Comparison of ENCODE assay signal across 8 mouse cellular contexts in genomic region chr9:34485759-34486431, GRCm38 (mm10). TPM values are rescaled to one million over a fixed set of nuclear protein-coding genes. Genes with fewer than 3 reads are reported as not detected.
A peak's percentile ranks its signal among the peaks of the same experiment; 100 is the strongest.
DNase-seq lines count a peak whose midpoint lies in the region; TF ChIP-seq lines count a peak whose summit lies in the region.

TSS of gene Kirrel3 (plus strand) at chr9:34485894.

- H3K27ac ChIP-seq in left cerebral cortex, adult 2 months = peak within 1 kb of the TSS; percentile 92

- peak within 1 kb of the TSS; percentile 73 for H3K4me3 ChIP-seq in left cerebral cortex, adult 2 months

- DNase-seq in adrenal gland, adult 18-20 months (ENCODE audit: low spot score in 2 of 2) = peak; percentile 50 to 51
- DNase-seq in cerebellum, postnatal 4 days (ENCODE audit: low spot score in 2 of 2) = peak; percentile 64 to 75
- DNase-seq in frontal cortex, postnatal 36 days (ENCODE audit: low spot score in 2 of 2) = peak; percentile 82 to 86
- peak; percentile 1 for DNase-seq in induced T-regulatory cell, adult 2 months (ENCODE audit: low read depth)
- peak; percentile 79 to 82 for DNase-seq in left cerebral cortex, adult 2 months (ENCODE audit: extremely low spot score in 1 of 2, low spot score in 2 of 2)
- peak; percentile 66 for DNase-seq in lung, postnatal 36 days
- DNase-seq in right cerebral cortex, postnatal 10 days (ENCODE audit: low spot score in 2 of 2) = peak; percentile 85 to 87
- no peak for DNase-seq in thymus, postnatal 0 days (ENCODE audit: low spot score)

- TF ChIP-seq CTCF in left cerebral cortex, adult 2 months (IDR thresholded peaks at IDR 0.05) = peak; percentile 80

- intact Hi-C loops in left cerebral cortex, adult 2 months (cut with DNase I) = loop anchor here (1.0 to 10.0 kb wide), 6 partner anchors 74 to 1226 kb away; no protein-coding TSS in a partner anchor

RNA-seq across cellular contexts. Expression of gene Kirrel3, which starts in this region (rescaled TPM):
- total RNA-seq in adrenal gland, adult 18-20 months (2021) = under 1 TPM; 0.50 to 0.61 TPM
- total RNA-seq in left cerebral cortex, adult 2 months (2021) = 10 to 100 TPM; 59.8 to 62.6 TPM
- 0.94 and 1.1 TPM in 2 replicates for polyA plus RNA-seq in thymus, postnatal 0 days (2015; fragmentation: Nextera tagmentation; extraction: Ambion mirVana)

Comparison
In these comparisons a context has a peak if more than half of its experiments do, and no peak if none do; other contexts are left out.
1. RNA of gene Kirrel3 (total RNA-seq): 59.8 to 62.6 TPM in left cerebral cortex, adult 2 months; 0.50 to 0.61 TPM in adrenal gland, adult 18-20 months; every median in the first group is over 10 times any median in the second.
2. Peak in DNase-seq in adrenal gland, adult 18-20 months; RNA of the gene not detected or under 1 TPM.